Mouse (Mus musculus): ENCODE measurements around the gene Sall1.

- TF ChIP-seq FLI1 (IDR thresholded peaks at IDR 0.05; ENCODE audit: low read length): no peak
- no peak for TF ChIP-seq GATA1 (IDR thresholded peaks at IDR 0.05; ENCODE audit: borderline replicate concordance, low read length)
Measured at GRCm38 (mm10) chr8:89004041-89004440, 39.9 kb downstream of the Sall1 start.
